Mouse (Mus musculus) erythroblast, embryonic 14.5 days (primary cell): ENCODE results near the gene Cog3. TPM values are rescaled to one million over a fixed set of nuclear protein-coding genes. Genes with fewer than 3 reads are reported as not detected.

Experiments used
- H3K27me3 ChIP-seq: 2 replicates; pipeline ENCODE4 v1.6.1; 2012; ENCODE audit warnings: inconsistent platforms; ENCODE audit not compliant: control insufficient read depth
- H3K36me3 ChIP-seq: 2 replicates; pipeline ENCODE4 v1.6.1; 2012; ENCODE audit warnings: mild to moderate bottlenecking, inconsistent platforms; ENCODE audit not compliant: control insufficient read depth
- H3K4me1 ChIP-seq: 2 replicates; pipeline ENCODE4 v1.6.1; 2012; ENCODE audit warnings: inconsistent platforms; ENCODE audit not compliant: control insufficient read depth
- H3K4me3 ChIP-seq: replicated peaks from 2 replicates; pipeline ENCODE3; 2012; ENCODE audit warnings: moderate library complexity, mild to moderate bottlenecking, inconsistent platforms
- H3K9me3 ChIP-seq: 2 replicates; pipeline ENCODE4 v1.6.1; 2012; ENCODE audit warnings: low read length, inconsistent platforms, mixed read lengths; ENCODE audit not compliant: control insufficient read depth
- GATA1 ChIP-seq: IDR thresholded peaks from 2 replicates; pipeline ENCODE4 v1.6.1; 2012; ENCODE audit warnings: low read length, inconsistent platforms, mixed read lengths
- TAL1 ChIP-seq: IDR thresholded peaks from 3 replicates; pipeline ENCODE4 v1.6.1; 2012; ENCODE audit warnings: low read length, inconsistent platforms, mixed read lengths
- polyA plus RNA-seq: library from polyadenylated mRNA; stranded (reverse); fragments of >175 nt; gene quantifications from 2 replicates; pipeline ENCODE4 v1.2.3, GENCODE M21; 2012

Cog3 gene
- polyA plus RNA-seq, 1 experiment = 0.23 TPM

GRCm38 (mm10) chr14:75690428-75690827 is 63.9 kb downstream of the Cog3 start:
- no peak overlapping the region for H3K4me3 ChIP-seq
- TF ChIP-seq GATA1 (no peak), TAL1 (no peak)
- no peaks in the 10 kb centered on the region for H3K36me3 ChIP-seq
- H3K27me3 ChIP-seq = no peaks in the 10 kb centered on the region
- no peaks in the 10 kb centered on the region for H3K9me3 ChIP-seq
- no peaks in the 10 kb centered on the region for H3K4me1 ChIP-seq

GRCm38 (mm10) chr14:75676316-75676715 is 78.0 kb downstream of the Cog3 start:
- TF ChIP-seq GATA1 (no peak), TAL1 (no peak)
- no peaks in the 10 kb centered on the region for H3K27me3 ChIP-seq

GRCm38 (mm10) chr14:75669085-75669645 is 85.2 kb downstream of the Cog3 start:
- no peaks in the 10 kb centered on the region for H3K36me3 ChIP-seq
- no peak for TF ChIP-seq TAL1
- TF ChIP-seq GATA1 = no peak
- H3K4me1 ChIP-seq = no peaks in the 10 kb centered on the region
- H3K27me3 ChIP-seq = no peaks in the 10 kb centered on the region
- H3K9me3 ChIP-seq = peaks cover 8% of the 10 kb centered on the region; the same call in 1 of the 2 replicates
- no peak overlapping the region for H3K4me3 ChIP-seq

More at GRCm38 (mm10) chr14:75676316-75676715, 78.0 kb downstream of the Cog3 start:
- Histone ChIP-seq H3K9me3 (peaks cover 6% of the 10 kb centered on the region; the same call in 1 of the 2 replicates), H3K4me3 (no peak overlapping the region), H3K36me3 (no peaks in the 10 kb centered on the region), H3K4me1 (no peaks in the 10 kb centered on the region)

- H3K36me3 ChIP-seq = no peaks in the 10 kb centered on the region
- peaks cover 3% of the 10 kb centered on the region; the same call in 1 of the 2 replicates for H3K9me3 ChIP-seq
- H3K27me3 ChIP-seq = no peaks in the 10 kb centered on the region
- H3K4me3 ChIP-seq = no peak overlapping the region
- TF ChIP-seq GATA1 (no peak), TAL1 (no peak)
- H3K4me1 ChIP-seq = no peaks in the 10 kb centered on the region
Observed at GRCm38 (mm10) chr14:75665430-75666180, 88.7 kb downstream of the Cog3 start.

GRCm38 (mm10) chr14:75661548-75661947 is 92.8 kb downstream of the Cog3 start:
- Histone ChIP-seq H3K9me3 (no peaks in the 10 kb centered on the region), H3K36me3 (no peaks in the 10 kb centered on the region), H3K4me1 (no peaks in the 10 kb centered on the region), H3K27me3 (no peaks in the 10 kb centered on the region), H3K4me3 (no peak overlapping the region)
- no peak for TF ChIP-seq GATA1
- no peak for TF ChIP-seq TAL1

- Histone ChIP-seq H3K36me3 (no peaks in the 10 kb centered on the region), H3K9me3 (no peaks in the 10 kb centered on the region), H3K27me3 (no peaks in the 10 kb centered on the region), H3K4me1 (no peaks in the 10 kb centered on the region), H3K4me3 (no peak overlapping the region)
- TF ChIP-seq GATA1 (no peak), TAL1 (no peak)
Observed at GRCm38 (mm10) chr14:75660936-75661335, 93.4 kb downstream of the Cog3 start.

Other genes with a start within 250 kb of the Cog3 start
- gene Spert, start 161.4 kb downstream of the Cog3 start, polyA plus RNA-seq = 0.05 TPM in 1 of 2 replicates, not detected in the other
- gene Erich6b, start 112.3 kb downstream of the Cog3 start, polyA plus RNA-seq = not detected in 2 replicates
- gene Slc25a30, start 32.5 kb upstream of the Cog3 start, polyA plus RNA-seq = 0.73 and 0.87 TPM in 2 replicates
- 472 and 499 TPM in 2 replicates for gene Tpt1, start 90.6 kb upstream of the Cog3 start, polyA plus RNA-seq
- not detected in 2 replicates for gene Kctd4, start 200.5 kb upstream of the Cog3 start, polyA plus RNA-seq